Mouse (Mus musculus): Measurements from ENCODE around the gene 1700034I23Rik. TPM values are rescaled to one million over a fixed set of nuclear protein-coding genes. Genes with fewer than 3 reads are reported as not detected.
"Not testable (repeated sequence)": the region's sequence is repeated elsewhere in the genome, so short reads cannot be mapped to it uniquely, and the experiment has no call there.

1700034I23Rik gene
- under 1 TPM in 1 of 2 experiments, not detected in 1; 0.15 TPM for total RNA-seq (2021)
- long read RNA-seq, experiment 1: 0 reads
- long read RNA-seq, experiment 2: 0 reads

DNA sequence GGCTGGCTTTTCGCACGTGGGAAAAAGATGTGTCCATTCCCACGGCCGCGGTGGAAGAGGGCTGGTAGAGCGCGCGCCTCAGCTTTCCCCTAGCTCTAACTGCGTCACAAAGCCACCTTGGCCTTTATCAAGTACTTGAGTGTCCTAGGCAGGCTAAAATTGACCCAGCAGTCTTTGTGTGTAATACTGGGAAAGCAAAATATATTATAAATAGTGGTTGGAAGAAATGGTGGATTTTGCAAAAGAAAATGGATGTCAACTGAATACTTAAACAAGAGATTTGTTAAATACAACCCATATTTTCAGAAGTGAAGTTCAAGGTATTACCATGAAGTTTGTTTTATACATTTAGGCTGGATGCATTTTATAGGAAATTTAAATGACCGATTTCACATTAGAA, at the start of gene 1700034I23Rik:
1700034I23Rik (minus strand) TSS at position 101 of the 400 bp plus-strand sequence.
- DNase-seq: not testable (repeated sequence)

DNA sequence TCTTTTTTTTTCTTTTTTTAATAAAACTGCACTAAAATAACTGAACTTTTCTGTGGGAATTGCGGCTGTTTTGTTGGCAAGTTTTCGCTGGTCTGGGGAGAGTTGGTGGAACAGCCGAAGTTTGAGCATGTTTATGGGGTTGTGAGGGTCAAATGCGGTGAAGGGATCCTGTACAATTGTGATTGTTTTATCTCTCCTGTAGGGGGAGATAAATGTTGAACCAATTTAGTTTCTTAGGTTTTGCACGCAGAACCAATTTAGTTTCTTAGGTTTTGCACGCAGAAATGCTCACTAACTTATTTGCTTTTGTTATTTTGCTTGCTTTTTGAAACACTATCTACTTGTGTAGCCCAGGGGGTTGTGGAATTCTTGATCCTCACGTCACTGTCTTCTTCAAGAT, 49.0 kb upstream of the 1700034I23Rik start:
- peak; percentile 19 for DNase-seq

DNA sequence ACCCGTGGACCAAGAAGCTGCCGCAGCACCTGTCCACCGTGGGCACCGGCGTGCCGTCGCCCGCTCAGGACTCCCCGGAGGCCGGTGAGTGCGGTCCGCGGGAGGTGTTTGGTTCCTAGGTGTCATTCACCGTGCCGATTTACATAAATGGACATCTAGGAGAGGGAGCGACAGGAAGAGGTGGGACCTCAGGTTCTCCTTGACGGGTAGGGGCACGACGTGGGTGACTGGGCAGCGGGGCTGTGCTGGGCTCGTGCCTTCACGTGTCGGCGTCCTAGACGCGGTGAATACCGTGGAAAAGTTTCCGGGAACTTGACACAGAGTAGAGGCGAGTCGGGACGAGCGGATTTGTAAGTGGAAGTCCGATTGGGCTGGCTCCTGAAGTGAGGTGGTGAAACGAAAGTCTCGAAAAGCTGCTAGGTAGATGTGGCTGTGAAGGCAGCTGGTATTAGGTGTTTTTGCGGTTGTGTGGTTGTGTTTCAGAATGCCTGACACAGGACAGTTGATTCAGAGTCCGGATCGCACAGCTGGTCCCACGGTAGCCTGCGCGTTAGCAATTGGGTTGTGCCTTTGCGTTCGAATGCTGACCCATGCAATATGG, 48.4 kb upstream of the 1700034I23Rik start:
- DNase-seq: peak; percentile 73

GRCm38 (mm10) chr3:40949903-40950600, 47.7 kb upstream of the 1700034I23Rik start:
- peak; percentile 66 for DNase-seq

- DNase-seq: peak; percentile 100
These were observed 47.0 kb upstream of the 1700034I23Rik start, which contains the start of gene Larp1b for GRCm38 (mm10) chr3:40949170-40949902. Gene Larp1b (plus strand): TSS chr3:40949828.

DNA sequence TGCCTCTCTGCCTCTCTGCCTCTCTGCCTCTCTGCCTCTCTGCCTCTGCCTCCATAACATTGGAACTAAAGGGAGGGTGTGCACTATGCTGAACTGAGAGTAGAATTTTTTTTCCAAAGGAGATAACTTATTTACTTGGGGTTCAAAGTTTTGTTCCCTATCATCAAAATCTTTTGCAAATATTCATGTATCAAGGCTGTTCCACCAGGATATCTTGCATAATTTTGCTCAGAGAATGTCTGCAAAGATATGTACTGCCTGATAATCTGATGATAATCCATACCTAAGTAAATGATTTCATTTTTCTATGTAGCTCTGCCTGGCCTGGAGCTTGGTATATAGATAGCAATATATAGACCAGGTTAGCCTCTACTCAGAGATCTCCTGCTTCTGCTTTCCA, 36.7 kb upstream of the 1700034I23Rik start:
- DNase-seq: no peak

DNA sequence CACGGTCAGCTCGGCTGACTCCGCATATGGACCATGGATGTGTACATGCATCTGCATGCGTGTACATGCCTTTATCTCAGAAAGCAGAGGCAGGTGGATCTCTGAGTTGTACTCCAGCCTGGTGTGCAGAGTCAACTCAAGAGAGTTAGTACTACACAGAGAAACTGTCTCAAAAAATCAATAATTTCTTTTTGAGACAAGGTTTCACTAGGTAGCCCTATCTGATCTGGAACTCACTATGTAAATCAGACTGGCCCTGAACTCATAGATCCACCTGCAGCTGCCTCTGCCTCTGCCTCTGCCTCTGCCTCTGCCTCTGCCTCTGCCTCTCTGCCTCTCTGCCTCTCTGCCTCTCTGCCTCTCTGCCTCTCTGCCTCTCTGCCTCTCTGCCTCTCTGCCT, 36.2 kb upstream of the 1700034I23Rik start:
- no peak for DNase-seq

DNA sequence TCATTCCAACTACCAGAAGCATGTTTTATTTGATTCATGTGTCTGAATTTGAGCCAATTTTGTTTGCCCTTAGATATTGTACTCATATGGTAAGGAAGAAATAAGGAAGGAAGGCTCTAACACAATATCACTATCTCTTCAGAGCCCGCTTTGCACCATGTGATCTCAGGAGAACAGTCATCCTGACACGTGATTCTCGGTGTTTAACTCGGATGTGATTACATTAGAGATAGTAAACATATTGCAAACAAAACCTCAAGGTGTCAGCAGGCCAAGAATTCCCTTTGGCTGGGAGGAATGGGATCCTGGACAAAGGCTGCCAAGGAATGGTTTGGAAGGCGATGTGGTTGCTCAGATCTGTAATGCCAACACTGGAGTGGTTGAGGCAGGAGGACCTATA, 35.8 kb upstream of the 1700034I23Rik start:
- DNase-seq: no peak

GRCm38 (mm10) chr3:40894336-40894735, 8.0 kb downstream of the 1700034I23Rik start:
- peak; percentile 24 for DNase-seq

GRCm38 (mm10) chr3:40893816-40894258, 8.5 kb downstream of the 1700034I23Rik start:
- DNase-seq: peak; percentile 97

DNA sequence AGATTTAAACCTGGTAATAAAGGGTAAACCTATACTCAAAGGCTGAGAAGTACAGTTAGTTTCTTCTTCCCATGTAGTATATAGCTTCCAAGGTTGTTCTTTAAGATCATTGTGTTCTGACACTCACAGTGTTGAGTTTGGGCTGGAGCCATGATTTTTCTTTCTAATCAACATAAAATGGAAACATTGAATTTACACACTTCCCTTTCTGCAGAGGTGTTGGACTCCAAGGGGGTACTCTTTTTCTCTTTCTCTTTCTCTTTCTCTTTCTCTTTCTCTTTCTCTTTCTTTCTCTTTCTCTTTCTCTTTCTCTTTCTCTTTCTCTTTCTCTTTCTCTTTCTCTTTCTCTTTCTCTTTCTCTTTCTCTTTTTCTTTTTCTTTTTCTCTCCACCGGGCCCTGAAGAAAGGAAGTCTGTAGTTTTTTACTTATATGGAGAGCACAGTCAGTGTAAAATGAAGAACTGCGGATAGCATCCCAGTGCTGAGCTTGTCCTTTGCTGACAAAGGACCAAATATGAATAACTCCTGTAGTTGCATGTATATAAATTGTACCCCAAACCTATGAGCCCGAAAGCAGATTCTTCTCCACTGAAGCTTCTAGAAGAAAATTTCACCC, 49.1 kb downstream of the 1700034I23Rik start:
- DNase-seq: not testable (repeated sequence)

Other genes starting within 250 kb of the 1700034I23Rik start
- under 1 TPM; 0.12 to 0.21 TPM for gene Slc25a31, start 193.7 kb downstream of the 1700034I23Rik start, total RNA-seq (2021)
- gene Hspa4l, start 158.0 kb downstream of the 1700034I23Rik start, total RNA-seq (2021): 10 to 100 TPM; 19.6 to 27.2 TPM
- gene Plk4, start 102.5 kb downstream of the 1700034I23Rik start, total RNA-seq (2021): 10 to 100 TPM; 12.3 to 15.1 TPM
- gene Mfsd8, start 55.7 kb downstream of the 1700034I23Rik start, total RNA-seq (2021): 10 to 100 TPM; 18.8 to 25.6 TPM
- 10 to 100 TPM in 1 of 2 experiments, 1 to 10 TPM in 1; 8.8 to 12.7 TPM for gene Abhd18, start 55.6 kb downstream of the 1700034I23Rik start, total RNA-seq (2021)
- 10 to 100 TPM; 37.3 to 39.9 TPM for gene Larp1b, start 47.3 kb upstream of the 1700034I23Rik start, total RNA-seq (2021)
- gene Pgrmc2, start 180.5 kb upstream of the 1700034I23Rik start, total RNA-seq (2021): 10 to 100 TPM; 43.6 to 45.7 TPM